In genomic region chr1:191063700-191064099, GRCm38 (mm10) we compare ENCODE assay signal across 10 mouse cellular contexts. TPM values are rescaled to one million over a fixed set of nuclear protein-coding genes. Genes with fewer than 3 reads are reported as not detected.
DNase-seq lines count a peak whose midpoint lies in the region; ATAC-seq and TF ChIP-seq lines count a peak whose summit lies in the region.
"Had no signal": no experiment of that assay in that cellular context is flagged by ENCODE, and none has a peak within 500 bp of the region (broad histone marks: within the 10 kb centered on the region; RNA-seq: fewer than 3 reads in every experiment).

No protein-coding gene starts in this region.

- intact Hi-C loops in heart, postnatal 25 days (cut with DNase I) = loop anchor here (2.0 kb wide), 1 partner anchor 37 kb away; the partner anchor contains the start of gene Flvcr1
- intact Hi-C loops in left cerebral cortex, postnatal 10 days (cut with DNase I) = no loop called here
- intact Hi-C loops in left cerebral cortex, postnatal 14 days (cut with DNase I) = loop anchor here (5.0 kb wide), 1 partner anchor 121 kb away; no protein-coding TSS in a partner anchor

- peak overlapping the region; percentile 78 for H3K4me3 ChIP-seq in heart, embryonic 13.5 days
- H3K4me3 ChIP-seq in ES-E14 (ENCODE audit: insufficient read depth in 1 of 2, low read depth in 1 of 2, low read length in 2 of 2, poor library complexity in 1 of 2, severe bottlenecking in 1 of 2) = peak overlapping the region; percentile 93 to 99
- H3K4me3 ChIP-seq in hindbrain, embryonic 12.5 days = peak overlapping the region; percentile 86
- H3K4me3 ChIP-seq in midbrain, embryonic 10.5 days = peak overlapping the region; percentile 85

- in situ Hi-C loops in ES-E14 (cut with MboI; ENCODE audit: low sequenced_read_pairs in 2 of 2, unreplicated experiment in 2 of 2) = no loop called here

- peaks cover 38% of the 10 kb centered on the region for H3K36me3 ChIP-seq in heart, embryonic 13.5 days
- H3K36me3 ChIP-seq in ES-E14 (ENCODE audit: control insufficient read depth, insufficient read depth, low read length, poor library complexity, severe bottlenecking) = peaks cover 17% of the 10 kb centered on the region
- peaks cover 25% of the 10 kb centered on the region for H3K36me3 ChIP-seq in hindbrain, embryonic 12.5 days
- peaks cover 41% of the 10 kb centered on the region for H3K36me3 ChIP-seq in midbrain, embryonic 10.5 days

- H3K9ac ChIP-seq in heart, embryonic 13.5 days = peak overlapping the region; percentile 85
- H3K9ac ChIP-seq in ES-E14 (ENCODE audit: insufficient read depth, low read depth, low read length, poor library complexity, severe bottlenecking) = peak overlapping the region; percentile 97
- H3K9ac ChIP-seq in hindbrain, embryonic 12.5 days = peak overlapping the region; percentile 76; the same call in 1 of the 2 replicates

- H3K27ac ChIP-seq in heart, embryonic 13.5 days (replicated peaks) = no peak overlapping the region
- no peak overlapping the region for H3K27ac ChIP-seq in ES-E14 (ENCODE audit: insufficient read depth, low read depth, low read length, poor library complexity, severe bottlenecking)
- H3K27ac ChIP-seq in hindbrain, embryonic 12.5 days = no peak overlapping the region
- H3K27ac ChIP-seq in midbrain, embryonic 10.5 days (replicated peaks) = peak overlapping the region; percentile 96

- peak overlapping the region; percentile 71 for H3K4me2 ChIP-seq in heart, embryonic 13.5 days
- H3K4me2 ChIP-seq in hindbrain, embryonic 12.5 days (replicated peaks) = peak overlapping the region; percentile 95

- H3K27me3 ChIP-seq in heart, embryonic 13.5 days (replicated peaks) = no peaks in the 10 kb centered on the region
- H3K27me3 ChIP-seq in hindbrain, embryonic 12.5 days = no peaks in the 10 kb centered on the region; the same call in 1 of the 2 replicates
- H3K27me3 ChIP-seq in midbrain, embryonic 10.5 days (ENCODE audit: low read depth, poor library complexity, severe bottlenecking) = no peaks in the 10 kb centered on the region

- H3K4me1 ChIP-seq in heart, embryonic 13.5 days = peaks cover 24% of the 10 kb centered on the region
- peaks cover 4 to 8% of the 10 kb centered on the region in 2 experiments; a peak in 3 of 4 replicates for H3K4me1 ChIP-seq in ES-E14 (ENCODE audit: control insufficient read depth in 2 of 2, insufficient read depth in 2 of 2, low read length in 2 of 2, poor library complexity in 1 of 2)
- H3K4me1 ChIP-seq in hindbrain, embryonic 12.5 days = peaks cover 18% of the 10 kb centered on the region
- H3K4me1 ChIP-seq in midbrain, embryonic 10.5 days = peaks cover 26% of the 10 kb centered on the region

- 53% methylated on average over 9 of the region's 9 CpGs for WGBS in heart, embryonic 13.5 days
- WGBS in hindbrain, embryonic 12.5 days = 62% methylated on average over 9 of the region's 9 CpGs
- whole genome bisulfite sequencing in midbrain, embryonic 10.5 days = 56% methylated on average over 9 of the region's 9 CpGs

- no peak for ATAC-seq in heart, embryonic 13.5 days (ENCODE audit: extremely low read depth, insufficient number of reproducible peaks, low FRiP score, low TSS enrichment)
- no peak for ATAC-seq in hindbrain, embryonic 12.5 days (ENCODE audit: low FRiP score)

- H3K9me3 ChIP-seq in heart, embryonic 13.5 days = no peaks in the 10 kb centered on the region
- no peaks in the 10 kb centered on the region for H3K9me3 ChIP-seq in ES-E14 (ENCODE audit: control insufficient read depth, insufficient read depth, low read depth, low read length)
- H3K9me3 ChIP-seq in hindbrain, embryonic 12.5 days (replicated peaks) = no peaks in the 10 kb centered on the region
- no peaks in the 10 kb centered on the region for H3K9me3 ChIP-seq in midbrain, embryonic 10.5 days (replicated peaks)

- no peak for DNase-seq in heart, postnatal 25 days (ENCODE audit: low spot score)
- no peak for DNase-seq in ES-E14 (ENCODE audit: low read depth, low spot score)
- no peak for DNase-seq in midbrain, embryonic 10.5 days (ENCODE audit: low spot score)
- DNase-seq in cerebellum, postnatal 36 days = no peak
- DNase-seq in left cerebral cortex, postnatal 10 days (ENCODE audit: extremely low spot score in 1 of 2, low spot score in 2 of 2) = no peak
- DNase-seq in left cerebral cortex, postnatal 14 days (ENCODE audit: low spot score in 2 of 2) = no peak
- DNase-seq: heart, postnatal 14 days had no signal

TF ChIP-seq in ES-E14, 5 proteins besides CTCF, POLR2A, EP300 and RAD21:
- TF ChIP-seq ZC3H11A (IDR thresholded peaks at IDR 0.05; ENCODE audit: borderline replicate concordance, low read depth, low read length) = no peak
- no peak for TF ChIP-seq MAFK (IDR thresholded peaks at IDR 0.05; ENCODE audit: insufficient read depth, low read depth, low read length)
- no peak for TF ChIP-seq HCFC1 (IDR thresholded peaks at IDR 0.05; ENCODE audit: borderline replicate concordance, insufficient read depth, low read length)
- no peak for TF ChIP-seq CHD2 (IDR thresholded peaks at IDR 0.05; ENCODE audit: low read depth, low read length)
- no peak for TF ChIP-seq ZNF384 (IDR thresholded peaks at IDR 0.05; ENCODE audit: low read depth, low read length)

RNA-seq across cellular contexts. Expression of gene Nsl1, which starts 0.9 kb away (rescaled TPM):
- polyA plus RNA-seq in heart, embryonic 13.5 days (2015; fragmentation: Nextera tagmentation; extraction: Ambion mirVana) = 12.4 and 14.0 TPM in 2 replicates
- total RNA-seq in heart, postnatal 25 days (2021) = under 1 TPM; 0.16 to 0.22 TPM
- total RNA-seq in ES-E14 (2012; rRNA removed) = 24.3 and 26.1 TPM in 2 replicates
- polyA plus RNA-seq in hindbrain, embryonic 12.5 days (2016; fragmentation: Nextera tagmentation; extraction: Ambion mirVana) = 12.6 and 15.8 TPM in 2 replicates
- 34.9 and 35.9 TPM in 2 replicates for polyA plus RNA-seq in midbrain, embryonic 10.5 days (2016; fragmentation: Nextera tagmentation; extraction: Ambion mirVana)
- 1 to 10 TPM in 1 of 2 experiments, under 1 TPM in 1; 0.64 to 1.4 TPM for total RNA-seq in left cerebral cortex, postnatal 10 days (2021)
- under 1 TPM; 0.70 to 0.88 TPM for total RNA-seq in left cerebral cortex, postnatal 14 days (2021)

RNA-seq across cellular contexts. Expression of gene Tatdn3, which starts 1.0 kb away (rescaled TPM):
- 15.8 and 17.5 TPM in 2 replicates for polyA plus RNA-seq in heart, embryonic 13.5 days (2015; fragmentation: Nextera tagmentation; extraction: Ambion mirVana)
- 10 to 100 TPM; 13.2 to 16.9 TPM for total RNA-seq in heart, postnatal 25 days (2021)
- 11.8 TPM in 2 replicates for total RNA-seq in ES-E14 (2012; rRNA removed)
- 14.5 and 17.6 TPM in 2 replicates for polyA plus RNA-seq in hindbrain, embryonic 12.5 days (2016; fragmentation: Nextera tagmentation; extraction: Ambion mirVana)
- 10.4 and 11.1 TPM in 2 replicates for polyA plus RNA-seq in midbrain, embryonic 10.5 days (2016; fragmentation: Nextera tagmentation; extraction: Ambion mirVana)
- total RNA-seq in left cerebral cortex, postnatal 10 days (2021) = 10 to 100 TPM; 25.1 to 28.6 TPM
- total RNA-seq in left cerebral cortex, postnatal 14 days (2021) = 10 to 100 TPM; 29.9 to 30.7 TPM

RNA-seq across cellular contexts. Expression of gene Spata45, which starts 27.3 kb away (rescaled TPM):
- polyA plus RNA-seq in heart, embryonic 13.5 days (2015; fragmentation: Nextera tagmentation; extraction: Ambion mirVana) = not detected in 2 replicates
- total RNA-seq in heart, postnatal 25 days (2021) = not detected
- 4.1 and 4.6 TPM in 2 replicates for total RNA-seq in ES-E14 (2012; rRNA removed)
- polyA plus RNA-seq in hindbrain, embryonic 12.5 days (2016; fragmentation: Nextera tagmentation; extraction: Ambion mirVana) = not detected in 2 replicates
- polyA plus RNA-seq in midbrain, embryonic 10.5 days (2016; fragmentation: Nextera tagmentation; extraction: Ambion mirVana) = not detected in 2 replicates
- total RNA-seq in left cerebral cortex, postnatal 10 days (2021) = not detected
- not detected for total RNA-seq in left cerebral cortex, postnatal 14 days (2021)
- total RNA-seq: heart, postnatal 14 days had no signal
- polyA plus RNA-seq: CD4-positive, CD25-positive, alpha-beta regulatory T cell, adult 4 months had no signal

RNA-seq across cellular contexts. Expression of gene Batf3, which starts 33.9 kb away (rescaled TPM):
- 3.5 and 4.3 TPM in 2 replicates for polyA plus RNA-seq in heart, embryonic 13.5 days (2015; fragmentation: Nextera tagmentation; extraction: Ambion mirVana)
- total RNA-seq in heart, postnatal 25 days (2021) = under 1 TPM; 0.83 to 0.89 TPM
- 1.2 and 2.8 TPM in 2 replicates for total RNA-seq in ES-E14 (2012; rRNA removed)
- 2.8 and 3.8 TPM in 2 replicates for polyA plus RNA-seq in hindbrain, embryonic 12.5 days (2016; fragmentation: Nextera tagmentation; extraction: Ambion mirVana)
- 3.7 and 4.1 TPM in 2 replicates for polyA plus RNA-seq in midbrain, embryonic 10.5 days (2016; fragmentation: Nextera tagmentation; extraction: Ambion mirVana)
- total RNA-seq in left cerebral cortex, postnatal 10 days (2021) = under 1 TPM; 0.47 to 0.60 TPM
- under 1 TPM; 0.62 to 0.74 TPM for total RNA-seq in left cerebral cortex, postnatal 14 days (2021)
- total RNA-seq: heart, postnatal 14 days had no signal
- polyA plus RNA-seq: CD4-positive, CD25-positive, alpha-beta regulatory T cell, adult 4 months had no signal

RNA-seq across cellular contexts. Expression of gene Flvcr1, which starts 37.7 kb away (rescaled TPM):
- 2.6 and 3.1 TPM in 2 replicates for polyA plus RNA-seq in heart, embryonic 13.5 days (2015; fragmentation: Nextera tagmentation; extraction: Ambion mirVana)
- 1 to 10 TPM; 5.3 to 5.5 TPM for total RNA-seq in heart, postnatal 25 days (2021)
- 20.5 and 23.5 TPM in 2 replicates for total RNA-seq in ES-E14 (2012; rRNA removed)
- polyA plus RNA-seq in hindbrain, embryonic 12.5 days (2016; fragmentation: Nextera tagmentation; extraction: Ambion mirVana) = 9.1 and 9.6 TPM in 2 replicates
- 8.3 and 8.6 TPM in 2 replicates for polyA plus RNA-seq in midbrain, embryonic 10.5 days (2016; fragmentation: Nextera tagmentation; extraction: Ambion mirVana)
- 10 to 100 TPM; 18.3 to 18.5 TPM for total RNA-seq in left cerebral cortex, postnatal 10 days (2021)
- total RNA-seq in left cerebral cortex, postnatal 14 days (2021) = 10 to 100 TPM; 15.7 to 16.1 TPM

Comparison
In these comparisons a context has a peak if more than half of its experiments do, and no peak if none do; other contexts are left out.
1. RNA of gene Nsl1, which starts 0.9 kb away (total RNA-seq): 24.3 to 26.1 TPM in ES-E14; 0.64 to 1.4 TPM in left cerebral cortex, postnatal 10 days, 0.70 to 0.88 TPM in left cerebral cortex, postnatal 14 days and 0.16 to 0.22 TPM in heart, postnatal 25 days; every median in the first group is over 10 times any median in the second.
2. Peak in every context shown above with its lines, with median percentiles within 50 percentile points of each other: H3K4me3 ChIP-seq and H3K9ac ChIP-seq.